Mouse (Mus musculus) heart, postnatal 14 days (tissue): ENCODE data around the gene 4930548H24Rik. TPM values are rescaled to one million over a fixed set of nuclear protein-coding genes. Genes with fewer than 3 reads are reported as not detected.
"Not testable (repeated sequence)": the region's sequence is repeated elsewhere in the genome, so short reads cannot be mapped to it uniquely, and the experiment has no call there.

ENCODE experiments used
- DNase-seq, 2 experiments: peaks; one replicate each; pipeline ENCODE4 v3.0.0; 2021 to 2022
- intact Hi-C: fragments of 180-260 bp; cut with DNase I; formaldehyde crosslinking; loops from one replicate; pipeline ENCODE4 v1.15.1; 2025
- long read RNA-seq, 2 experiments: library from polyadenylated mRNA; stranded (forward); transcript quantifications; one replicate each; pipeline ENCODE4 v2.0.0; 2021
- total RNA-seq, 2 experiments: library from RNA; stranded (reverse); gene quantifications; 2 replicates each; pipeline ENCODE4 v1.2.3; 2021

4930548H24Rik gene
- total RNA-seq = under 1 TPM in 1 of 2 experiments, not detected in 1; 0.22 TPM
- long read RNA-seq, experiment 1 = 0 reads
- long read RNA-seq, experiment 2 = 0 reads

DNA sequence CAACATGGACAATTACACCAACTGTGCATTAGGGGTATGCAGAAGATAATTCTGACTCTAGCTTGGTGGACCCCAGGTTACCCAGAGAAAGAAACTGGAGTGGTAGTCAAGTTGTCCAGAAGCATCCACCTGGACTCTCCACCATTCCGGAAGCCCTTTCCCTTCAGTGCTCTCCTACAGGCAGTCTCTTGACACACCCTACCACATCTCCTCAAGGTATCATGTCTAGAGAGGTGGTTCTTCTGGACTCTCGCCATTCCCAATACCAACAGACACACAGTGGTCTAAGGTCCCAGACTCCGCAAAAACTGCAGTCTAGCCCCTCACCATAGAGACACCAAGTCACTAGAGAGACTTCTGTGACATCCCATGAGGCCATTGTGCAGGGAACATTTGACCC lies at the start of gene 4930548H24Rik:
TSS of gene 4930548H24Rik (plus strand) at position 301 of the 400 bp plus-strand sequence.
- DNase-seq = no peak
- intact Hi-C loops = no loop called here

DNA sequence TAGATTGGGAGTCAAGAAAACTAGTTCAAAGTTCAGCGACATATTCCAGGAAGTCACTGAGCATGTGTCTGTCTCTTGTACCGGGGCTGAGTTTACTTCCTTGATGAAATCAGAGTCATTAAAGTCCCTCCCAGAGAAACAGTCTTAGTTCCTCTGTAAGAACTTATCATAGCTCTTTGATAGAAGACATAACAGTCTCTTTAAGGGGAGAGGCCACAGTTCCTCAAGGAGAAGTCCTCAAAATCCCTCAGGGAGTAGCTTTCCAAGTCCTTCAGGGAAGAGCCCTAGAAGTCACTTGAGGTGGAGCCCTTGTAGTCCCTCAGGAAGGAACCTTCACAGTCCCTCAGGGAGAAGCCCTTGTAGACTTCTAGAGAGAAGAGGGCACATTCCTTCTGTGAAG lies 34.2 kb upstream of the 4930548H24Rik start:
- DNase-seq = no peak

DNA sequence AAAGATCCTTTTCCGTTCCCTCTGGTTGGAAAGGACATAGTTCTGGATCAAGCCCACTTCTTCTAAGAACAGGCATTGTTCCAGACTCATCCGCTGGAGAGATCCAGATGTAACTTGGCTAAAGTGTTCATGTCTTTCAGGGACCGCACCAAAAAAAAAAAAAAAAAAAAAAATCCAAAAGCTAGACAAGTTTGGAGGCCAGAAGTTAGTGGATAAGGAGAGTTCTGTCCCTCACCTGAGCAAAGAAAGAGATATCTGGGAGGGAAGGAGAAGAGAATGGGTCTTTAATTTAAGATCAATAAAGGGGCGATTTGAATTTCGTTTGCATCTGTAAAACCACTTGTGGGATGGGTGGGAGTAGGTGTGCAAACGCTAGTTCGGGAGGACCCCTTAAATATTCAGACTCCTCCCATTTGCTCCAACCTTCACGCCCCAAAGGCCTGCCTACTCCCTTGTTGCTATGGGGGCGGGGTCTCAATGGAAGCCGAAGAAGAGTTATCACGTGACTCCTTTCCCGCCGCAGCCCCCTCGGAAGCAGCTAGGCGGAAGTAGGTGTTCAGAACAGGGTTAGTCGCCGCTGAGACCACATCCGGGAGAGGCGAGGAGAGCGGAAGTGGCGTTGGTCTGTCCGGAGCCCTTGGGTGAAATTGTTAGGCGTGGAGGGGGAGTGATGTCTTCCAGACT lies 33.5 kb upstream of the 4930548H24Rik start, which contains the start of gene Zfp512:
TSS of gene Zfp512 (plus strand) at position 554 of the 684 bp plus-strand sequence.
- DNase-seq = peak; percentile 88 to 92
- intact Hi-C loops = loop anchor here (10.0 kb wide), 2 partner anchors 157 to 227 kb away; partner anchors contain the start of genes Fndc4, Gckr, Ift172 and Ppm1g

More for the DNA sequence above, 34.2 kb upstream of the 4930548H24Rik start:
- intact Hi-C loops = loop anchor here (10.0 kb wide), 2 partner anchors 157 to 227 kb away; partner anchors contain the start of genes Fndc4, Gckr, Ift172 and Ppm1g

DNA sequence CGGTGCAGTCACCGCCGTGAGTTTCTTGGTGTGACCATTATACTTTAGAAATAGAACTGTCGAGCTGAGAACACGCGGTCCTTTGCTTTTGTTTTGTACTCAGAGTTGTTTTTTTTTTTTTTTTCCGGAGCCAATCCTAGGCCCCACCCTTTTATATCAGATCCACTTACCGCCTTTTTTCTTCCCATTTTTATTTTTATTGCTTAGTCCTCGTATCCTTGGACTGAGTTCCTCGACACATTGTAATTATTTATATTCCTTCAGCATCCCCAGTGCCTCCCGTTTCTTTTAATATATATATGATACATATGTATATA lies 33.0 kb upstream of the 4930548H24Rik start:
- intact Hi-C loops = loop anchor here (10.0 kb wide), 2 partner anchors 158 to 228 kb away; partner anchors contain the start of genes Fndc4, Gckr, Ift172 and Ppm1g
- DNase-seq = no peak

DNA sequence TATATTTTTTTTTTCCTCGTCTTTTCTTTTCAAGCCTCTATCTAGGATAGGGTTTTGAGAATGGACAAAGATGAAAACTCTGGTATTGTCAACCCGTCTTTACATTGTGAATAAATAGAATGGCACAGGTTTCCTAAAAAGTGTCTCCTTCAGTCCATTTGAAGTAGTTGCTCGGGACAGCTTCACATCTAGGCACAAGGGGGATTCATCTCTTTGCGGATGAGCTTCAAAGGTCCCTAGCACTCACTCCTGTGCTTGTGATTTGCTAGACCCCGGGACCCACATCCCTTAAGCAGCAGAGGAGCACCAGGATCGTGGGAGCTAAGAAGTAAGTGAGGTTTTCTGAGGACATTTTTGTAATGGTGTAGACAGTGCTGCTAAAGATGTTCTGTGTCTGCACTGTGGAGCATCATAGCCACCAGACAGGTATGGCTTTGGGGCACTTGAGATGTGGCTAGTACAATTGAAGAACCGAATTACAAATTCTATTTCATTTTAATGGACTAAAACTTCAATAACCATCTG lies 32.6 kb upstream of the 4930548H24Rik start:
- no peak for DNase-seq
- intact Hi-C loops = loop anchor here (10.0 kb wide), 2 partner anchors 158 to 228 kb away; partner anchors contain the start of genes Fndc4, Gckr, Ift172 and Ppm1g

DNA sequence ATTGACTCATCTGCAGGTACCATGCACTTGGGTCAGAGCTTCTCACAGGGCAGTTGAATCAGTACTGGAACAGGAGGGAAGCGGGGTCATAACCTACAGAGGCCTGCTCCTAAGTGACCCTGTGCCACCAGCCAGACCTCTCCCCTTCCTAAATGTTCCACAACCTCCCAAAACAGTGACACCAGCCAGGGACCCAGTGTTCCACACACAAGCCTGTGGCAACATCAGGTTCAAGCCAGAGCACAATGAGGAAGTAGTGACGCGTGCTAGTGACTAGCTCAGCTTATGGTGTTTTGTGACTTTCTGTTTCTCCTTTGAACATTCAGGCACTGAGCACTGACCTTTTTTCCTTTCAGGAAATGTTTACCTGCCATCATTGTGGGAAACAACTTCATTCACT lies 17.7 kb upstream of the 4930548H24Rik start:
- DNase-seq = no peak
- intact Hi-C loops = no loop called here

DNA sequence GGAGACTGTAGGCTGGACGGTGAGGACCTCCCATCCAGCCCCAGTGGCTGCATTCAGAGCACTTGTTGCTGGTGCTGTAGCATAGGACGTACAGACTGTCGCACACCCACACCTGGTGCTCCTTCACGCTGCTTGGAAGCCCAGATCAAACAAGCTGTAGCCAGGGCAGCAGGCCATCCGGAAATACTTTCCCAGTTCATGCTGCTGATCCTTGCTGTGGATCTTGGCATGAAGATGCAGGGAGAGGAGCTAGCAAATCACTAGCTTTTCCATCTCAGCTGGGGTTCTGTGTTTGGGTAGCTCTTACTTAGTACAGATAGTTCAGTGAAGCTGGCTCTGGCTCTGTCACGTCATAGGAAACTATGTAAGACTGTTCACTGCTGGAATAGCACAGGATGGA lies 15.8 kb upstream of the 4930548H24Rik start:
- no peak for DNase-seq
- intact Hi-C loops = loop anchor here (5.0 kb wide), 1 partner anchor 53 kb away; no protein-coding TSS in a partner anchor

DNA sequence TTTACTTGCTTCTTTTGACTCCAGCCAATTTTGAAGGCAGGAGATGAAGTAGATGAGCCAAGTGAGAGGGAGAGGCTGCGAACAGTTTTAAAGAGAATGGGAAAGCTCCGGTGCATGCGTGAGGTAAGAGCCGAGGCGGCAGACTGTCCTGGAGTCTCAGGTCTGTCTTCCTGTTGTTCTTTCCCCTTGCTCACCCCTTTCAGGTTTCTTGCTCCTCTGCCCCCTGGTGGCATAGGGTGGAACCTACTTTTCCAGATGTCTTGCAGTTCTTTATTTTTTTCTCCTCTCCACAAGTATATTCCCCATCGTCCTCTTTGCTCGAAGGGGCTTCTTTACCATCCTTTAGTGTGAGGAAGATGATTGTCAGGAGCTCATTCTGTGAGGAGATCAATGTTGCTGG lies 15.2 kb upstream of the 4930548H24Rik start:
- intact Hi-C loops = loop anchor here (5.0 kb wide), 1 partner anchor 52 kb away; no protein-coding TSS in a partner anchor
- DNase-seq = peak; percentile 54 to 68

DNA sequence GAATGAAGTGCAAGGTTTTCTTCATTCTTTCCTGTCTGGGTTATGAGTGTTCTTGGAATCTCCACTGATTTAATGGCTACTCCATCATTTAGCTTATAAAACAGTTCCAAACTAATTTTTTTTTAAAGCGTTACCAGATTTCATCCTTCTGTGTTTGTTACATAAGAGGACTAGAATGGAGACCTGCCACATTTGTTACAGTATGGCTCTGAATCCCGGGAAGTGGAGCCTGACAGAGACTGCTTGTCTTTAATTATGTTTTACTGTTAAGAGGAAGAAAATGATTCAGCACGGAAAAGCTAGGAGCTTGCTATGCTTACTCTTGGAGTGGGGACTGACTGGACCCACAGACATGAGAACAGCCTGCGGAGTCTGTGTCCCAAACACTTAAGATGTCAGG lies 5.0 kb upstream of the 4930548H24Rik start:
- no peak for DNase-seq
- intact Hi-C loops = no loop called here

DNA sequence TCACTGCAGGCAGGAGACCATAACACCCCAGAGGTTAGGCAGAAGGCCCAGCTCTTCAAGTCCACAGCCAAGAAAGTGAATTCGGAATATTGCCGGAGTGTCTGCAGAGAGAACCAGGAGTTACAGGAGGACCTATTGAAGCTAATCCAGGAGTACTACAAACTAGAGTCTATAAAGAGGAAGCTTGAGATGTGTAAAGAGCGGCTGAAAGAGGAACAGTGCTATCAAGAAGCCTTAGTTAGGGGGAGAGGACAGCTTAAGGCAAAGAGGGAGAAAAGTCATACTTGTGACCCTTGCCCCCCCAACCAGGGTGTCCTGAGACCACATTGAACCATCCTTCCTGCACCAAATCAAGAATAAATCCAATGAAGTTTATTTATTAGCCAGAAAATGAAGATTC lies 2.3 kb downstream of the 4930548H24Rik start:
- intact Hi-C loops = no loop called here

DNA sequence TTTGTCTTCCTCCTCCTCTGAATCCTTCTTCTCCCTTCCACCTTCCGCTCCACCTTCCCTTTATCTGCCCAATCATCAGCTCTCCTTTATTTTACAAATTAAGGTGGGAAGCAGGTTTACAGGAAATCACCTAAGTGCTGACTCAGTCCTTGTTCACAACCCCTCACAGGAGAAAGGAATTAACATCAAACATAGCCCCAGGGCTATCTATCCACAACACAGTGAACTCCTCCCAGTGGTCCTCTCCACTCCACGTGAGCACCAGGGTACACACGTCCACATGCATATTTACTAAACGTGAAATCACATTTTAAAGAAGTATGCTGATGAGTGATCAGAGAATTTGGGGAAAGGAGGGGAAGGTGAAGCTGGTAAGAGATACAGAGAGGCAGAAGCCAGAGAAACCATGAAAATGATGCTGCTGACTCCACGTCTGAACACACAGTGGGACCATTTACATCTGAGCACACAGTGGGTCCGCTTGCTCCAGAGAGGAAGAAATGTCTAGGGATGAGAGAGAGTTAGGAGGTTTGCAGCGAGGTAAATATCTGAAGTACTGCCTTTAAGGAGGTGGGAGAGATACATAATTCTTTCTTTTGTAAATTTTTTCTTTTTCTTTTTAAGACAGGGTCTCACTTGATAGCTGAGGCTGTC lies 3.7 kb downstream of the 4930548H24Rik start:
- DNase-seq = no peak
- intact Hi-C loops = no loop called here

More for the DNA sequence above, 2.3 kb downstream of the 4930548H24Rik start:
- no peak for DNase-seq

DNA sequence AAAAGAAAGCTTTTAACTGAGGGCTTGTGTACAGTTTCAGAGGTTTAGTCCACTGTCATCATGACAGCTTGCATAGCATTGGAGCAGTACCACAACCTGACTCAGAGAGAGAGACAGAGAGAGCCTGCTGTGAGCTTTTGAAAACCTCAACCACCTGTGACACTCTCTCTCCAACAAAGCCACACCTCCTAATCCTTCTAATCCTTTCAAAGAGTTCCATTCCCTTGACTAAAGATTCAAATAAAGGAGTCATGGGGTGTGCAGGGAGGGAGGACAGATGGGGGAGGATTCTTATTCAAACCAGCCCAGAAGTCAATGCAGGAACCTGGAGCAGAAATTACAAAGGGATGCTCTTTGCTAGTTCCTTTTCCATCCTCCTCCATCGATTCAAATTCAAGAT lies 6.5 kb downstream of the 4930548H24Rik start:
- DNase-seq = no peak
- intact Hi-C loops = no loop called here

DNA sequence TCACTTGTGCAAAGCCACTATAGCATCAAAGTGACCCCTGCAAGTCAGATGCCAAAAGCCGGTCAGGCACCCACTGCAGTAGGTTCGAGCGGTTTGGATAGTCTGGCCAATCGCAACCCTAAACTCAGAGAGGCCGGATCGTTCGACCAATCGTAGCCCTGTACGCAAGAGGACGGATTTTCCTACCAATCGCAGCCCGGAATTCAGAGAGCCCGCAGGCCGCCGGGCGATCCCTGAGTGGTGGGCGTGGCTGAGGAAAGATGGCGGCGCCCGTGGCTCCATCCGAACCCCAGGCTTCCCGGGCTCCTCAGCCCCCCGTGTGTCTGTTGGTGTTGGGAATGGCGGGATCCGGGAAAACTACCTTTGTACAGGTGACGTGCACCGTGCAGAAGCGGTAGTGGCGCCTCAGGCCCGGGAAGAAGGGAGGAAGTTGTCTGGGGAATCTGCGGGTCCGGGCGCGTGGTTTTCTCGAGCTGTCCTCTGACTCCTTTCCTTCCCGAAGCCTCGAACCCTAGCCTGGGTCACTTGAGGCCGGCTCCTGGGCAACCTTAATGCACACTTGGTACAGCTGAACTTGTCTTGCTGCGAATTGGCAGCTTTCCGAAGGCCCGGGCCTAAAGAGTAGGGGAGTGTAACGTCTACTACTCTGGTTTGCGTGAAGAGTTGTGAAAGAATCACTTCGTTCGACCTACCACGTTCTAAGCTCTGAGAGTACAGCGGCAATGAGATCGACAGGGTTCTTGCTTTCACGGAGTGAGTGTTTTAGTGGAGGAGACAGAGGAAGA lies 9.2 kb downstream of the 4930548H24Rik start, which contains the start of gene Gpn1:
TSS of gene Gpn1 (plus strand) at position 229 of the 785 bp plus-strand sequence.
- intact Hi-C loops = no loop called here
- DNase-seq = peak; percentile 86 to 91

DNA sequence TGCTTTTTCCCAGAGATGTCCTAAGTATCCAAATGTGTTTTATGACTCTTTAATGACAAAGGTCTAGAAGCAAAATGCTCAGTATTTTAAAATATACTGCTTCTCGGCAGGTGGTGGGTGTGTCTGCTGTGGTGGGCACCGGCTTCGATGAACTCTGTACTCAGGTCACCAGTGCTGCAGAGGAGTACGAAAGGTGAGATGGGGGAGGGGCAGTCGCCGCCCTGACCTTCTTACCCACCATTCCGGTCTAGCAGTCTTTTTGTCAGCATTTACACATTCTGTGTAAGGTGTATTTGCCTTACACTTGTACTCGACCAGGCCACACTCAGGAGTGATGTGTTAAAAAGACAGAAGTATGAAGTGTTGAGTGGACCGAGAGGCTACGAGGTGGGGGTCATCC lies 19.3 kb downstream of the 4930548H24Rik start:
- DNase-seq = no peak
- intact Hi-C loops = no loop called here

DNA sequence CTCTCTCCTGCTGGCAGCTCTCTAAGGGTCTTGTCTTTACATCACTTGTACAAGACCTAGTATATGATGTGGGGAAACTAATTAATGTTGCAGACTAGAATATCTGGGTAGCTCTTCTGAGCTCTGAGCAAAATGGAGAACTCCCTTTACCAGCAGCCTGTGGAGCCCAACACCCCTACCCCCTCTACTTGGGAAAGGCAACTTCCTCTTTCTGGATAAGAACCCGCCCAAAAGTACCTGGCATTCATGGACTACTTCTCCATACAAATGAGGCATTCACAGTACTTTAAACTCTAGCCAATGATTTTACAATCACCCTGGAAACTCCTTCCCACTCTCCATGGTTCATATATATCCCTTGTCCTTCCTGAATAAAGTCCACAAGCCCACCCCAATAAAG lies 26.9 kb downstream of the 4930548H24Rik start:
- no peak for DNase-seq
- intact Hi-C loops = no loop called here

DNA sequence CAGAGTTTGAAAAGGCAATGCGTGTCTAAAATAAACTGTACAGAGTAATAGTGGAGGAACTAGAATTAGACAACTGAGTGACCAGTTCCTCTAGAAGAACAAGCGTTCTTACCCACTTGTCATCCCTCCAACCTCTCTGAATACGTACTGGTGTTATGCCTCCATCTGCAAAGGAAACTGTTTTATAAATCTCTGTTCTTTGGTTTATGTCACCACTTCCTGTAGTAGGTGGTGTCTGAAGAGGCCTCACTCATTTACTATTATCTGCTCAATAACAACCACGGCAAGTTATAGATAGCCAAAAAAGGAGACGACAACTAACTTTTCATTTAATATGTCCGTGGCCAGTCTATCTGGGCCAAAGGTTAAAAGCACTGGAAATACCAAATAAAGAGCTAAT lies 35.0 kb downstream of the 4930548H24Rik start:
- intact Hi-C loops = loop anchor here (5.0 kb wide), 1 partner anchor 48 kb away; no protein-coding TSS in a partner anchor
- DNase-seq = no peak

DNA sequence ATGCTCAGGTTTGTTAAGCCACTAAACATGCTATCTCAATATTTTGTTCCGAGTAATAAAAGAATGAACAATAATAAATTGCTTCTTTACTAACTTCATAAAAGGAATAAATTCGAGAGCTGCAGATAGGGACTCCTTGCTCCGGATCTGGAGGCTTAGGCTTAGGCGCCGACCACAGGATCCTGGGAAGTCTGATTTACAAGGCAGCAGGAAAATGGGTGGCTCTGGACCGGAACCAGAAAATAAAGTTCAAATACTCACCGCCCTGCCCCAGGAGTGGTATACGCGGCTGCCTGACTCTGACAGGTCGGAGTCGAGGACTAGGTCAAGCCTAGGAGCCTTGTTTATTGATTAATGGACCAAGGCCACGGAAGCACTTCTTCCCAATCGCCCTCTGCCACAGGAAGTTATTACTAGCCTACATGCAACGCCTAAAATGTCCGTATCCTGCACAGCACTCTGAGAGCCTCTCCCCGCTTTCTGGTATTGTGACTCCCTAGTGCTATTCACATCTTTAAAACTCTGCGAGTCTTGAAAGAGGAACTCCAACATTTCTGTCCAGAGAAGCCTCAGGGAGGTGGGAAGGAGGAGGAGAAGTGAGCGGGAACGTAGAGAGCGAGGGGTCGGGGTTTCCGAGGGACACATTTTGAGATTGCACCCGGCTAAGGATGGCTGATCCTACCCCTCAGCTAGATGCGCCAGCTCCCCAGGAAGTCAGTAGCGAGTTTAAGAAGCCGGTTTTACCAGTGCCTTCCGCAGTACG lies 41.0 kb downstream of the 4930548H24Rik start, which contains the start of gene Slc4a1ap:
TSS of gene Slc4a1ap (plus strand) at position 642 of the 763 bp plus-strand sequence.
- intact Hi-C loops = no loop called here
- peak; percentile 79 to 87 for DNase-seq

DNA sequence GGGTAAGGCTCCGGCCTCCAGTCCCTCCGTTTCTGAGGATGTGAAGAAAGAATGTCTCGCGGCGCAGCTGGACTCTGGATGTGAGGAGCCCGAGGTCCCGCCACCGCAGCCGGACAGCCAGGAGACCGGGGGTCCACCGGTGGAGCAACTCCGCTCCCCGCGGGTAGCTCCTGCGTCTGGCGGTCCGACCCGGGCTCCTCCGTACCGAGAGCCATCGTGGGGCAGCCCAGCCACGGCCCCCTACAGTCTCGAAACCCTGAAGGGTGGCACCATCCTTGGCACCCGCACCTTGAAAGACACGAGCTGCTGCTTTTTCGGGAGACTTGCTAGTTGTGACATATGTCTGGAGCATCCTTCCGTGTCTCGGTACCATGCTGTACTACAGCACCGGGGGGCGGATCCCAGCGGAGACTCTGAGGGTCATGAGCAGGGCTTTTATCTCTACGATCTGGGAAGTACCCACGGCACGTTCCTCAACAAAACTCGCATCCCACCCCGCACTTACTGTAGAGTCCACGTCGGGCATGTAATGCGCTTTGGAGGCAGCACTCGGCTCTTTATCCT lies 41.7 kb downstream of the 4930548H24Rik start:
- DNase-seq = no peak
- intact Hi-C loops = no loop called here

DNA sequence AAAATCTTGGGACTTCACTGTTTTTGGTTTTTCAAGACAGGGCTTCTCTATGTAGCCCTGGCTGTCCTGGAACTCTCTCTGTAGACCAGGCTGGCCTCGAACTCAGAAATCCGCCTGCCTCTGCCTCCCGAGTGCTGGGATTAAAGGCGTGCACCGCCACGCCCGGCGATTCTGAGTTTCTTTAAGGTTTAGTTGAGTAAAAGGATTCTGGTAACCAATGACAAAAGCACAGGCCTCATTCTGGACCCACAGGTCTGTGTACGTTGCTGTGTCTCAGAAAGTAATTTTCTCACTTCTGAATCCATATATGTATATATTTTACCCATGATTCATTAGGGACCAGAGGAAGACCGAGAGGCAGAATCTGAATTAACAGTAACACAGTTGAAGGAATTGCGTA lies 42.2 kb downstream of the 4930548H24Rik start, which contains the start of gene Supt7l:
TSS of gene Supt7l (minus strand) at position 101 of the 400 bp plus-strand sequence.
- DNase-seq, intact Hi-C loops: not testable (repeated sequence)
